Mouse (Mus musculus) neural tube, embryonic 11.5 days (tissue): ENCODE measurements around the gene Yap1. TPM values are rescaled to one million over a fixed set of nuclear protein-coding genes. Genes with fewer than 3 reads are reported as not detected.

Source experiments
- ATAC-seq: fragments of 200-750 bp; cut with Nextera tagmentation; 2 replicates; pipeline ENCODE4 v1.8.0; 2017; ENCODE audit warnings: moderate number of reproducible peaks, mild to moderate bottlenecking, moderate TSS enrichment, moderate library complexity; ENCODE audit not compliant: insufficient read depth, low FRiP score, low TSS enrichment
- DNase-seq: peaks from one replicate; pipeline ENCODE4 v3.0.0-alpha.2; 2015; ENCODE audit warnings: low spot score
- H3K27ac ChIP-seq: fragments of 300-500 bp; sonication (generic); 2 replicates; pipeline ENCODE4 v1.5.1; 2014; ENCODE audit warnings: low read depth, mild to moderate bottlenecking, low read length
- H3K27me3 ChIP-seq: fragments of 300-500 bp; sonication (generic); 2 replicates; pipeline ENCODE4 v1.6.1; 2014; ENCODE audit warnings: mild to moderate bottlenecking, low read length, mixed read lengths; ENCODE audit not compliant: control insufficient read depth, insufficient read depth
- H3K36me3 ChIP-seq: fragments of 300-500 bp; sonication (generic); 2 replicates; pipeline ENCODE4 v1.6.1; 2014; ENCODE audit warnings: mild to moderate bottlenecking, low read length, moderate library complexity, mixed read lengths; ENCODE audit not compliant: control insufficient read depth, insufficient read depth
- H3K4me1 ChIP-seq: fragments of 300-500 bp; sonication (generic); 2 replicates; pipeline ENCODE4 v1.6.1; 2014; ENCODE audit warnings: low read length, mixed read lengths; ENCODE audit not compliant: control insufficient read depth, insufficient read depth
- H3K4me2 ChIP-seq: fragments of 300-500 bp; sonication (generic); 2 replicates; pipeline ENCODE4 v1.6.1; 2014; ENCODE audit warnings: low read depth, mild to moderate bottlenecking, moderate library complexity
- H3K4me3 ChIP-seq: fragments of 300-500 bp; sonication (generic); 2 replicates; pipeline ENCODE4 v1.5.1; 2014; ENCODE audit warnings: low read depth, low read length
- H3K9ac ChIP-seq: fragments of 300-500 bp; sonication (generic); 2 replicates; pipeline ENCODE4 v1.6.1; 2014; ENCODE audit warnings: mild to moderate bottlenecking, low read length
- H3K9me3 ChIP-seq: fragments of 300-500 bp; sonication (generic); 2 replicates; pipeline ENCODE4 v1.6.1; 2016; ENCODE audit warnings: low read length; ENCODE audit not compliant: control insufficient read depth
- WGBS: fragments of 180-500 bp; shearing (Covaris S2); extraction: QIAGEN DNeasy Blood & Tissue Kit; methylation state at CpG from one replicate; pipeline ENCODE4 v1.1.7; 2014; 5-methylcytosine and 5-hydroxymethylcytosine counted together
- polyA plus RNA-seq: library from polyadenylated mRNA; unstranded; fragments of >200 nt; fragmentation: Nextera tagmentation; extraction: Ambion mirVana; gene quantifications from 2 replicates; pipeline ENCODE4 v1.2.1, GENCODE M21; 2014

Gene Yap1
- polyA plus RNA-seq, 1 experiment from 2014 or later = 27.2 TPM

- H3K27ac ChIP-seq = no peak overlapping the region
- DNase-seq (no peak), ATAC-seq (no peak)
- no peak overlapping the region for H3K4me2 ChIP-seq
- 91% methylated on average over 2 of the region's 2 CpGs for WGBS
- no peak overlapping the region for H3K9ac ChIP-seq
- no peaks in the 10 kb centered on the region for H3K9me3 ChIP-seq
- H3K4me3 ChIP-seq = no peak overlapping the region
- no peaks in the 10 kb centered on the region for H3K36me3 ChIP-seq
- H3K27me3 ChIP-seq = no peaks in the 10 kb centered on the region
- H3K4me1 ChIP-seq = peaks cover 5% of the 10 kb centered on the region; the same call in 1 of the 2 replicates
Measured at GRCm38 (mm10) chr9:7963867-7964266, 40.5 kb downstream of the Yap1 start.

DNA sequence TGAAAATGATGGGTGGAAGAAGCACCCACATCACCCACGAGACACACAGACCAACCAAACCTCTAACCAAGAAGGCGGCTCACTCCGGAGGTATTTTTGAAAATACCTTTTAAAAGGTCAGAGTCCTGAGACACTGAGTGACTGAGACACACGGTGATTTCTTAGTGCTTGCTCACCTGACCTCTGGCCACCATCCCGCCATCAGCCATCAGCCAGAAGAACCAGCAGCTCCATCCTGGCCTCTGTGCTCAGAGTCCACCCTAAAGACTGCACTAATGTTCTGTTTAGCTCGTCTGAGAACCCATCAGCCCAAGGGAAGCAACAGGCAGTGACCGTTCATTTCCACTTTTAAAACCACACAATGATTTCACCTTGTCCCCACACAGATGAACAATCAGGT is 41.5 kb downstream of the Yap1 start:
- H3K4me2 ChIP-seq = no peak overlapping the region
- 77% methylated on average over 7 of the region's 7 CpGs for WGBS
- H3K27me3 ChIP-seq = no peaks in the 10 kb centered on the region
- H3K36me3 ChIP-seq = no peaks in the 10 kb centered on the region
- H3K4me1 ChIP-seq = peaks cover 5% of the 10 kb centered on the region; the same call in 1 of the 2 replicates
- no peaks in the 10 kb centered on the region for H3K9me3 ChIP-seq
- no peak overlapping the region for H3K27ac ChIP-seq
- no peak for ATAC-seq
- DNase-seq = no peak
- H3K9ac ChIP-seq = no peak overlapping the region
- no peak overlapping the region for H3K4me3 ChIP-seq

GRCm38 (mm10) chr9:7961366-7962160 is 42.8 kb downstream of the Yap1 start:
- Histone ChIP-seq H3K4me2 (no peak overlapping the region), H3K4me3 (no peak overlapping the region), H3K36me3 (no peaks in the 10 kb centered on the region), H3K9ac (no peak overlapping the region), H3K27ac (no peak overlapping the region; the same call in 1 of the 2 replicates), H3K27me3 (no peaks in the 10 kb centered on the region), H3K9me3 (no peaks in the 10 kb centered on the region), H3K4me1 (peaks cover 5% of the 10 kb centered on the region; the same call in 1 of the 2 replicates)
- 24% methylated on average over 21 of the region's 21 CpGs for WGBS
- DNase-seq (peak; percentile 37), ATAC-seq (no peak)

DNA sequence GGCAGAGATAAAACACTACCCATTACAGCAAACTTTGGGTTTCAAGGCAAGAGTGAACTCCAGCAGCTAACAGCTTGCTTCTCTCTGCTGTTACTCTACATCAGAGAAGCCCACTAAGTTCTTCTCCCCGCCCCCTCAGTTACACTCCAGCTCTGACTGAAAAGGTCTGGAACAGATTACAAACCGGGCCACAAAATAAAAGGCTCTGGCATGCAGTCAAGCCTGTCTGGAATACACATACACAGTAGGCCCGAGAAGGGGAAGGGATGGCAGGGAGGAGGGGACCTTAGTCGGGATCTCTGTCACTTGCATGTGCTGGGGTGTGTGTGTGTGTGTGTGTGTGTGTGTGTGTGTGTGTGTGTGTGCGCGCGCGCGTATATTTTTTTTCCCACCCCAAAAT is 44.0 kb downstream of the Yap1 start:
- DNase-seq (peak; percentile 44), ATAC-seq (no peak)
- Histone ChIP-seq H3K9me3 (no peaks in the 10 kb centered on the region), H3K4me2 (no peak overlapping the region), H3K4me1 (peaks cover 5% of the 10 kb centered on the region; the same call in 1 of the 2 replicates), H3K27me3 (no peaks in the 10 kb centered on the region), H3K27ac (no peak overlapping the region), H3K9ac (no peak overlapping the region), H3K36me3 (no peaks in the 10 kb centered on the region), H3K4me3 (no peak overlapping the region)
- 64% methylated on average over 9 of the region's 9 CpGs for WGBS

DNA sequence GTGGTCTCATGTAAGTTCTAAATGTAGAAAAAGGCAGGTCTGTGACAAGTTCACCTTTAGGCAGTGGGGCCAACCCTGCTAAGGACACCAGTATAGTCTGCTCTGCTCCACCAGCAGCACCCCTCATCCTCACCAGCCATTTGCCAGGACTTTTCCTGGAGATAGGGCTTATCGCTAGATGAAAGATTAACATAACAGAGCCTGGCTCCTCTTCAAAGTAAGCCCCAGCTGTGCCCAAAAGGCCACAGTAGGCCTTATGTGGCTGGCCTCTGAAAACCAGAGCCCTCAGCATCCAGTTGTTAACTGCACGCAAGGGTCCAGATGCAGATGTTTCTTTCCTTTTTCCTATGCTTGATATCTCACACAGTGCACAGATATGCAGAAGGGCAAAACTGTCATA is 45.1 kb downstream of the Yap1 start:
- no peak overlapping the region for H3K4me3 ChIP-seq
- H3K9ac ChIP-seq = no peak overlapping the region
- no peak overlapping the region for H3K27ac ChIP-seq
- no peak overlapping the region for H3K4me2 ChIP-seq
- ATAC-seq (no peak), DNase-seq (no peak)
- peaks cover 2% of the 10 kb centered on the region; the same call in 1 of the 2 replicates for H3K36me3 ChIP-seq
- H3K9me3 ChIP-seq = no peaks in the 10 kb centered on the region
- H3K4me1 ChIP-seq = peaks cover 5% of the 10 kb centered on the region; the same call in 1 of the 2 replicates
- 69% methylated on average over 2 of the region's 2 CpGs for WGBS
- H3K27me3 ChIP-seq = no peaks in the 10 kb centered on the region

DNA sequence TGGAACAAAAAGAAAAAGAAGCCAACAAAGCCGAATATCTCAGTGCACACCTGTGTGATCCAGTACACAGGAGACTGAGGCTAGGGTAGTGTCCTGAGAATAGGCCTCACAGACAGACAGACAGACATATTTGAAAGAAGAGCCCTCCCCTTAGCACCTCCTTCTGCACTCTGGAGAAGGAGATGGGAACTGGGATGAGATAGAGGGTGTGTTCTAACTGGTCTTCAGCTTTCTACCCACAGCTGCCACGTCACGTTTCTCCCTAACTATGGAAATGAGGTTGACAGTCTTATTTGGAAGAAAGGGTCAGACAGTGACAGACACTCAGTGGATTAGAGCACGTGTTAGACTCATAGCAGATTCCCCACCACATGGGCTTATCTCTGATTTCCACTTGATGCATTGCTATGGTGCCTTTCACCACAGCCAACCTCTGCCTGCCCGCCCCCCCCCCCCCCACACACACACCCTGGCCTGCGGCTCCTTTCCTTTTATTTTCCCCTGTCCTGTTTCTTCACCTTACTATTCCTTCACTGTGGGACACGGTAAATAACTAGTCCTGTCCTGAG is 46.3 kb downstream of the Yap1 start:
- no peak overlapping the region for H3K9ac ChIP-seq
- ATAC-seq (no peak), DNase-seq (no peak)
- peaks cover 5% of the 10 kb centered on the region; the same call in 1 of the 2 replicates for H3K4me1 ChIP-seq
- H3K27me3 ChIP-seq = no peaks in the 10 kb centered on the region
- no peak overlapping the region for H3K4me3 ChIP-seq
- WGBS = 70% methylated on average over 6 of the region's 7 CpGs
- no peak overlapping the region for H3K4me2 ChIP-seq
- H3K27ac ChIP-seq = no peak overlapping the region
- peaks cover 2% of the 10 kb centered on the region; the same call in 1 of the 2 replicates for H3K36me3 ChIP-seq
- H3K9me3 ChIP-seq = no peaks in the 10 kb centered on the region

DNA sequence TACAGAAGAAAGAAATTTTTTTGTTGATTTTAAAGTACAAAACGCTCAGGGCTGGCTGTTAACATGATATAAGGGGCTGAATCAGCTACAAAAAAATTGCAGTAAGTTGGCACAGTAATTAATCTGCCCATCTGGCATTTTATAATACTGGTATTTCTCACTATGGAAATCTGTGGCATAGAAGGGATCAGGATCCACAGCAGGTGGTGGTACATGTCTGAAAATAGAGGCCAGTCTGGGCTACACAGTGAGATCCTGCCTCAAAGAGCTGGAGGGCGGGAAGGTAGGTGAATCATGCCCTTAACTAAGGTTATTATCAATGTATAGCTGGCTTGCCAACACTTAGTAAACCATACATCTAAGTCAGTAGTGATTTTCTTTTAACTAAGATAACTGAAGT is 47.0 kb downstream of the Yap1 start:
- no peak for DNase-seq
- no peak overlapping the region for H3K4me2 ChIP-seq
- H3K9ac ChIP-seq = no peak overlapping the region
- ATAC-seq = no peak
- H3K4me1 ChIP-seq = peaks cover 5% of the 10 kb centered on the region; the same call in 1 of the 2 replicates
- H3K9me3 ChIP-seq = no peaks in the 10 kb centered on the region
- peaks cover 5% of the 10 kb centered on the region for H3K36me3 ChIP-seq
- H3K27me3 ChIP-seq = no peaks in the 10 kb centered on the region
- H3K27ac ChIP-seq = no peak overlapping the region
- WGBS = 87% methylated on average over 2 of the region's 2 CpGs
- no peak overlapping the region for H3K4me3 ChIP-seq

DNA sequence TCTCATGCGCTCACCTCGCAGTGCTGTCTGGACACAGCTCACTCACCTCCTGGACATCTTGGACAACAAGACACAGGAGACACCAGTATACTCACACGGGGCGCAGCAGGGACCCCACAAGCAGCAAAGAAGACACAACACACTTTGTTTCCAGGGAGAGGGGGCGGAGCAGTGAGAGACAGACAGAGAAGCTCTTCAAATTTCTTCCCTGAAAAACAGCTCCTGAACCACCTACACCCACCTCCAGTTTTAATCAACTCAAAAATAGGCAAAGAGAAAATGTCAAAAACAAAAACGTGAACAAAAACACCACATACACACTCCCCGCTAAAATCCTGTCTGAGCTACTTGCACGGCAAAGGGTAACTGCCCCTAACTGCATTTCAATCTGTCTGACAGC is 48.0 kb downstream of the Yap1 start:
- Histone ChIP-seq H3K9me3 (no peaks in the 10 kb centered on the region), H3K4me2 (no peak overlapping the region), H3K4me3 (no peak overlapping the region), H3K9ac (no peak overlapping the region), H3K36me3 (peaks cover 5% of the 10 kb centered on the region), H3K27ac (no peak overlapping the region), H3K27me3 (no peaks in the 10 kb centered on the region), H3K4me1 (no peaks in the 10 kb centered on the region; the same call in 1 of the 2 replicates)
- ATAC-seq (no peak), DNase-seq (no peak)
- WGBS = 91% methylated on average over 8 of the region's 8 CpGs

- no peaks in the 10 kb centered on the region for H3K27me3 ChIP-seq
- H3K4me1 ChIP-seq = no peaks in the 10 kb centered on the region
- no peak overlapping the region for H3K4me2 ChIP-seq
- H3K9me3 ChIP-seq = no peaks in the 10 kb centered on the region
- H3K4me3 ChIP-seq = no peak overlapping the region
- peaks cover 5% of the 10 kb centered on the region for H3K36me3 ChIP-seq
- WGBS = 65% methylated on average over 5 of the region's 5 CpGs
- DNase-seq (peak; percentile 17), ATAC-seq (0 out of 2 replicates have a peak, but pooled peaks have one; percentile 60)
- H3K9ac ChIP-seq = no peak overlapping the region
- H3K27ac ChIP-seq = no peak overlapping the region
Measured at GRCm38 (mm10) chr9:7952886-7953285, 51.5 kb downstream of the Yap1 start.
